Mouse (Mus musculus) layer of hippocampus, postnatal 25 days (tissue): ENCODE data around the gene Man1a2. TPM values are rescaled to one million over a fixed set of nuclear protein-coding genes. Genes with fewer than 3 reads are reported as not detected.

Experiments
- DNase-seq, 2 experiments: peaks; one replicate each; pipeline ENCODE4 v3.0.0; 2022; ENCODE audit warnings: mixed read lengths in 2 of 2, low spot score in 1 of 2; ENCODE audit errors: extremely low spot score in 1 of 2
- total RNA-seq, 2 experiments: library from RNA; stranded (reverse); gene quantifications; 2 replicates each; pipeline ENCODE4 v1.2.3; 2021

Man1a2 gene
- total RNA-seq, 2 experiments from 2014 or later = 122 to 141 TPM

DNA sequence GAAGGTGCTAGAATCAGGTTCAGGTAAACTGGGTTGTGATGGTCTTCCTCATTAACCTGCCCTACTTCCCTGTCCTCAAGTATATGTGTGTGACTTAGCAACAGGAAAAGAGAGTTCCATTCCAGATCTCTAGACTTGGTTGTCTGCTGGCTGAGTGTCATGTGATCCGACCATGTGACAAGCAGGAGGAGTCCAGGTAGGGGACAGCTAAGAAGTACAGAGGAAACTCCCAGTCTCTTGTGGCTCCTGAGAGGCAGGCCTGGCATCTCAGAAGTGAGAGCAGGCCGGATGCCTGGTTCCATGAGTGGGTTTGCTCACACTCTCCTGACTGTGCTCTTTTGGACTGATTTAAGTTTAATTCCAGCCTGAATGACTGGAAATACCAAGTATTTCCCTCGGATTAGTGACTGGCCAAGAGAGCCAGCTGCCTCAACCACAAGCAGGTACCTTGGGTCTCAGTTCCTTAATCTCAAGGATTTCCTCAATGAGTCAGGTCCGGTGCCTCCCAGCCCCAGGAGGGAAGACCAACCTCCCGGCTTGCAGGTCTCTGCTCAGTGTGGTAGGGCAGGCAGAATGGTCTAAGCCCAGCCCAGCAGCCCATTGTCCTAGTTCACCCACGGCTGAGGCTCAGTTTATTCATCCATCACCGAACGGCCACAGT is 170.1 kb downstream of the Man1a2 start:
- no peak for DNase-seq

Other genes with a start within 250 kb of the Man1a2 start
- gene Tent5c, start 196.2 kb downstream of the Man1a2 start, total RNA-seq = 1 to 10 TPM; 2.6 to 3.2 TPM
- gene Vtcn1, start 140.0 kb upstream of the Man1a2 start, total RNA-seq = not detected
- gene Trim45, start 236.7 kb upstream of the Man1a2 start, total RNA-seq = 1 to 10 TPM; 7.9 to 9.1 TPM